Mouse (Mus musculus) layer of hippocampus, adult 11-12 months (tissue): ENCODE measurements around the gene Caprin1.

ENCODE experiments used
- DNase-seq: peaks from one replicate; pipeline ENCODE4 v3.0.0; 2022; ENCODE audit warnings: low spot score

Gene Caprin1

DNA sequence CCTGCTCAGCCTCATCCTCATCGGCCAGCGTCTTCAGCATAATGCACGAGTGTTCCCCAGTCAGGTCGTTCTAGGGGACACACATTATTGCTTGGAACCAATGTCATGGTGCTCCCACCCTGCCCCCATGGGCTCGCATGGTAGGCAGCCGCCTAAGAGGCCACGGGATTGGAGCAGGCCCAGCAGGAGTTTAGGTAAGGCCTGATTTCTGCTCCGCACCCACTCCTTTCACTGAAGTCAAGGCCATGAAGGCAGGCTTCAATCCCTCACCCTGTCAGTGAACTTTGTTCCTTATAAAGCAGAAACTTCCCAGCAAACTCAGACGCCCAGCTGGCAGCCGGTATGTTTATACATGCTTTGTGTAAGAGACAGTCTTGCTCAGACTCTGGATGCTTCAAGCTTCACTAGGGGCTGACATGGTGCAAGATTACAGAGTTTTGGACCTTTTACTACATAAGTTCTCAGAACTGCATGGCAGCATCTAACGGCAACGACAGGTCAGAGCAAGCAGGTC lies 69.4 kb downstream of the Caprin1 start:
- no peak for DNase-seq

DNA sequence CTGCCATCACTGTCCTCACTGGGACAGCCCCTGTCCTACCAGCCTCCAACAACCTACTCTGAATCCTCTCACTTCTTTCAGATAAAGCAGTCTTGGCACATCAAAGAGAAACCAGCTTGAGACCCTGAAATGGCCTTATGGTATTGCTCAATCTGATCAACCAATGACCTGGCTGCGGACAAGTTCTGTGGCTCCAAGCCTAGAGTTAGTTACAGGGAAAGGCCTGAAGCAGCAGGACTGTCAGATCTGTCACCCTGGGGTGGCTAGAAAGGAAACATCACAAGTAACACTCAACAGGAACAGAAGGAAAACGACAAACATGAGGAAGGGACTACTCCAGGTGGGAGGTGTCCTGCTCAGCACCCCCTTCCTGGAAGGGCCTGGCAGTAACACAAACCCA lies 72.9 kb downstream of the Caprin1 start:
- no peak for DNase-seq

DNA sequence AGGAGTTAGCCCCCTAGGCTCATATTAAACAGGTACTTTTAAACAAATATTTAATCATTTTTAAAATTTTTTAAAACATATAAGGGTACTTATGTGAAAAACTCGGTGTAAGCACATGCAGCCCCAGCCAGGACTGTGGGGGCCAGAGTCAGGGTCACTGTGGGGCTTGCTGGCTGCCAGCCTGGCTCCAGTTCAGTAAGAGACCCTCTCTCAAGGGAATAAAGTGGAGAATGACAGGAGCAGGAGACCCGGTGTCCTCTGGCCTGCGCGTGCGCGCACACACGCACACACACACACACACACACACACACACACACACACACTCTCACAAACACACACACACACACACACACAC lies 78.2 kb downstream of the Caprin1 start:
- DNase-seq = no peak

DNA sequence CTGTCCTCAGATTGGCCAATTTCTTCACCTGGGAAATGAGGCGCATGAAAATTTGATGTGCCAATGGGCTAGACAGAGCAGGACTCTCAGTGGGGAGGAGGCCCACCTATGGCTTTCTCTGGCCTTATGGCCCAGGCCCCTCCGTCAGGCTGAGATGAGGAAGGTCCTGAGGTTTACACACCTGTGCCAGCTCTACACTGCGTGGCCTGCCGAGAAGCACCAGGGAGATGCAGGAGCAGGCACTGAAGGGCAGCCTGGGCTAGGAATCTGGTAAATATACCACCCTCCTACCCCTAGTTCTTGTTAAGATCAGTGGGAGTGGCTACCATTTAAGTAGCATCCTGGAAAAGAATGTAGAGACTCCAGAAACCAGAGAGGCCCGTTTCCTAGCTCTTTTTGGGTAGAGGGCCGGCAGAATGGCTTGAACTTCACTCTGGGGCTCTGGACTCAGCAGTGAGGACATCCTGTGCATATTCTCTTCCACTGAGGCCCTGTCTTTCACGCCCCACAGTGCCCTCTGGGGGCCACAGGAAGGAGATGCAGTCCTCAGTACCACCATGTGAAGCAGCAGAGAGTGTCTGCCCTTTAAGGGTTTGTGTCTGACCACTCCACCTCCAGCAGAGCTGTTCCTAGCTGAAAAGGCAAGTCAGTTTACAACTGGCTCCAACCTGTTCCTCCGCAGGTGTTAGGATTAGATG lies 78.7 kb downstream of the Caprin1 start:
- DNase-seq = peak; percentile 71

DNA sequence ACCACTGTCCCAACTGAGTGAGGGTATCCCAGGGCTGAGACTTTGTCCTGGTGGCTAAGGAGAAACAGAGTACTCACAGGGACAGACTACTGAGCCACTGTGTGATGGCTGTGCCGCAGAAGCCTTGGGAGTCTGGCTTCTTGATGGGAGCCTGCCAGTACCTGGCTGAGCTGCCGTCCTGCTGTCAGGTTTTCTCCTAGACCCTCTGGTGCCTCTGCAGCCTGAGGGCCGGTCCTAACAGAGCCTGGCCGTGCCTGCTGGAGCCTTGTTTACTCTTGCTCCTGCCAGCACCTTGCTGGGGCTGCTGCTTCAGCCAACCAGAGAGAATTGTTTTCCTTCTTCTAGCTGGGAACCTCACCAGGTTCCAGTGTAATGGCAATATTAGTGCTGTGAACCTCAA lies 83.0 kb downstream of the Caprin1 start:
- DNase-seq = no peak

DNA sequence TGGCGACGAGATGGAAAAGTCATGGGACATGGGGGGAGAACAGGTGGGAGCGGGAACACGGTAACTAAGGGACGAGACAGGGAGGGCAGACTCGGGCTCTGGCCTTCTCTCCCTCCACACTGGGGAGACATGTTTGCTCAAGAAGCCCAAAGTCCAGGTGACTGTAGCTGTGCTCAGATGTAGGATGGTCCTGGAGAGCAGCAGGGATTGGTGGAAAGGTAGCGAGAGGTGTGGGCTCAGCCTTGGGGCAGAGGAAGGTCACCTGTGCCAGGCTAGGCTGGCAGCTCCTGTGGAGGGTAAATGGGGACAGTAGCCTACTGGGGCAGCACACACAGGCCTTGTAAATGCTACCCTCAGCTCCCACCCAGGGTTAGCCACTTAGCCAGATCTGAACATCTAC lies 83.6 kb downstream of the Caprin1 start:
- DNase-seq = no peak
